Mouse (Mus musculus): ENCODE results near the gene Slc3a1. TPM values are rescaled to one million over a fixed set of nuclear protein-coding genes. Genes with fewer than 3 reads are reported as not detected.

The Slc3a1 gene
- total RNA-seq, 2 experiments from 2014 or later, result 0.22 TPM; not detected in 1

GRCm38 (mm10) chr17:85034068-85034467 is 5.9 kb downstream of the Slc3a1 start:
- no peak for DNase-seq
- intact Hi-C loops (cut with DNase I), result no loop called here

- intact Hi-C loops (cut with DNase I), result no loop called here
- DNase-seq, result no peak
Observed at GRCm38 (mm10) chr17:85037855-85038254, 9.7 kb downstream of the Slc3a1 start.

- intact Hi-C loops (cut with DNase I), result no loop called here
- no peak for DNase-seq
Observed at GRCm38 (mm10) chr17:85038311-85038710, 10.1 kb downstream of the Slc3a1 start.

- DNase-seq, result no peak
- intact Hi-C loops (cut with DNase I), result no loop called here
Observed at GRCm38 (mm10) chr17:85038761-85039160, 10.6 kb downstream of the Slc3a1 start.

- intact Hi-C loops (cut with DNase I), result no loop called here
- no peak for DNase-seq
Observed at GRCm38 (mm10) chr17:85040913-85041312, 12.7 kb downstream of the Slc3a1 start.

- no peak for DNase-seq
- intact Hi-C loops (cut with DNase I), result no loop called here
Observed at GRCm38 (mm10) chr17:85042419-85042818, 14.2 kb downstream of the Slc3a1 start.

- DNase-seq, result no peak
- intact Hi-C loops (cut with DNase I), result no loop called here
Observed at GRCm38 (mm10) chr17:85043404-85043816, 15.2 kb downstream of the Slc3a1 start.

- no peak for DNase-seq
- intact Hi-C loops (cut with DNase I), result no loop called here
Observed at GRCm38 (mm10) chr17:85044466-85044865, 16.3 kb downstream of the Slc3a1 start.

- DNase-seq, result no peak
- intact Hi-C loops (cut with DNase I), result no loop called here
Observed at GRCm38 (mm10) chr17:85045160-85045559, 17.0 kb downstream of the Slc3a1 start.

GRCm38 (mm10) chr17:85048379-85048778 is 20.2 kb downstream of the Slc3a1 start:
- no peak for DNase-seq
- intact Hi-C loops (cut with DNase I), result no loop called here

GRCm38 (mm10) chr17:85058276-85058675 is 30.1 kb downstream of the Slc3a1 start:
- intact Hi-C loops (cut with DNase I), result no loop called here
- no peak for DNase-seq

- DNase-seq, result no peak
- intact Hi-C loops (cut with DNase I), result no loop called here
Observed at GRCm38 (mm10) chr17:85059136-85059535, 31.0 kb downstream of the Slc3a1 start.

- intact Hi-C loops (cut with DNase I), result no loop called here
- DNase-seq, result no peak
Observed at GRCm38 (mm10) chr17:85063560-85063959, 35.4 kb downstream of the Slc3a1 start.

GRCm38 (mm10) chr17:85067331-85067730 is 39.2 kb downstream of the Slc3a1 start:
- DNase-seq, result no peak
- intact Hi-C loops (cut with DNase I), result no loop called here

GRCm38 (mm10) chr17:85070658-85071057 is 42.5 kb downstream of the Slc3a1 start:
- intact Hi-C loops (cut with DNase I), result no loop called here

GRCm38 (mm10) chr17:85071088-85071775 is 43.1 kb downstream of the Slc3a1 start:
- DNase-seq, result no peak
- intact Hi-C loops (cut with DNase I), result no loop called here

More at GRCm38 (mm10) chr17:85070658-85071057, 42.5 kb downstream of the Slc3a1 start:
- no peak for DNase-seq

- intact Hi-C loops (cut with DNase I), result no loop called here
Observed at GRCm38 (mm10) chr17:85072383-85072782, 44.2 kb downstream of the Slc3a1 start.

GRCm38 (mm10) chr17:85073214-85073613 is 45.0 kb downstream of the Slc3a1 start:
- no peak for DNase-seq
- intact Hi-C loops (cut with DNase I), result no loop called here

More at GRCm38 (mm10) chr17:85072383-85072782, 44.2 kb downstream of the Slc3a1 start:
- no peak for DNase-seq

GRCm38 (mm10) chr17:85074083-85074482 is 45.9 kb downstream of the Slc3a1 start:
- intact Hi-C loops (cut with DNase I), result no loop called here
- no peak for DNase-seq

- intact Hi-C loops (cut with DNase I), result no loop called here
- no peak for DNase-seq
Observed at GRCm38 (mm10) chr17:85079276-85079675, 51.1 kb downstream of the Slc3a1 start.

- no peak for DNase-seq
- intact Hi-C loops (cut with DNase I), result no loop called here
Observed at GRCm38 (mm10) chr17:85080781-85081180, 52.6 kb downstream of the Slc3a1 start.

GRCm38 (mm10) chr17:85085335-85085734 is 57.2 kb downstream of the Slc3a1 start:
- DNase-seq, result no peak
- intact Hi-C loops (cut with DNase I), result loop anchor here (5.0 kb wide), 1 partner anchor 208 kb away; no protein-coding TSS in a partner anchor

GRCm38 (mm10) chr17:85086501-85086900 is 58.3 kb downstream of the Slc3a1 start:
- DNase-seq, result no peak
- intact Hi-C loops (cut with DNase I), result loop anchor here (5.0 kb wide), 1 partner anchor 209 kb away; no protein-coding TSS in a partner anchor

All from heart, postnatal 36 days (tissue).